Mouse (Mus musculus) C2C12 (cell line): Measurements from ENCODE around the gene Fbxl14.

Experiments
- CEBPB ChIP-seq: IDR thresholded peaks from one replicate; pipeline ENCODE4 v1.6.1; 2011; ENCODE audit warnings: low read depth, mild to moderate bottlenecking, control low read depth, moderate library complexity
- CTCF ChIP-seq: IDR thresholded peaks from one replicate; pipeline ENCODE4 v1.5.1; 2011; ENCODE audit not compliant: control insufficient read depth, insufficient read depth, insufficient read length
- MAX ChIP-seq: IDR thresholded peaks from one replicate; pipeline ENCODE4 v1.6.1; 2011; ENCODE audit warnings: mild to moderate bottlenecking, control low read depth
- USF1 ChIP-seq: IDR thresholded peaks from one replicate; pipeline ENCODE4 v1.6.1; 2011; ENCODE audit warnings: low read depth, mild to moderate bottlenecking, control low read depth, moderate library complexity

GRCm38 (mm10) chr6:119514085-119514484 is 34.6 kb downstream of the Fbxl14 start:
- TF ChIP-seq MAX (no peak), CTCF (no peak), USF1 (no peak), CEBPB (no peak)
